Mouse (Mus musculus): Measurements from ENCODE around the gene Gm10409. TPM values are rescaled to one million over a fixed set of nuclear protein-coding genes. Genes with fewer than 3 reads are reported as not detected.
"Not testable (repeated sequence)": the region's sequence is repeated elsewhere in the genome, so short reads cannot be mapped to it uniquely, and the experiment has no call there.

Gm10409 gene
- 1 to 10 TPM; 2.5 to 5.5 (median 3.5) TPM for total RNA-seq (2022)

GRCm38 (mm10) chr14:3412314-3412713 lies at the start of gene Gm10409:
Gene Gm10409 (plus strand): TSS chr14:3412614.
- DNase-seq (ENCODE audit: low spot score in 2 of 2): not testable (repeated sequence)

- not testable (repeated sequence) for DNase-seq (ENCODE audit: low spot score in 2 of 2)
Measured at GRCm38 (mm10) chr14:3394793-3395192, 17.6 kb upstream of the Gm10409 start, which contains the start of gene Gm10413. Gene Gm10413 (plus strand): TSS chr14:3395093.

GRCm38 (mm10) chr14:3427803-3428202 lies 15.4 kb downstream of the Gm10409 start, which contains the start of gene Gm3005:
Gene Gm3005 (plus strand): TSS chr14:3428103.
- not testable (repeated sequence) for DNase-seq (ENCODE audit: low spot score in 2 of 2)

GRCm38 (mm10) chr14:3449079-3449478 lies 36.7 kb downstream of the Gm10409 start, which contains the start of gene Gm10408:
Gene Gm10408 (plus strand): TSS chr14:3449379.
- not testable (repeated sequence) for DNase-seq (ENCODE audit: low spot score in 2 of 2)

Other genes starting within 250 kb of the Gm10409 start
- under 1 TPM in 1 of 4 experiments, not detected in 3; 0.51 TPM for gene Gm5795, start 224.4 kb upstream of the Gm10409 start, total RNA-seq (2022)
- 1 to 10 TPM; 4.0 to 6.6 (median 4.6) TPM for gene D830030K20Rik, start 204.1 kb upstream of the Gm10409 start, total RNA-seq (2022)
- gene Gm2956, start 80.0 kb upstream of the Gm10409 start, total RNA-seq (2022): 1 to 10 TPM in 1 of 4 experiments, under 1 TPM in 1, not detected in 2; 0.91 to 6.2 TPM
- not detected for gene Gm10413, start 17.5 kb upstream of the Gm10409 start, total RNA-seq (2022)
- under 1 TPM in 1 of 4 experiments, not detected in 3; 0.50 TPM for gene Gm3005, start 15.5 kb downstream of the Gm10409 start, total RNA-seq (2022)
- not detected for gene Gm10408, start 36.8 kb downstream of the Gm10409 start, total RNA-seq (2022)
- gene Gm3012, start 221.9 kb downstream of the Gm10409 start, total RNA-seq (2022): not detected
- gene Gm3020, start 239.4 kb downstream of the Gm10409 start, total RNA-seq (2022): 1 to 10 TPM; 2.5 to 5.5 (median 3.5) TPM